Mouse (Mus musculus): ENCODE data around the gene Anapc11. TPM values are rescaled to one million over a fixed set of nuclear protein-coding genes. Genes with fewer than 3 reads are reported as not detected.

The Anapc11 gene
- polyA plus RNA-seq, 1 experiment from 2014 or later = 212 TPM

- peak; percentile 95 for ATAC-seq (ENCODE audit: low FRiP score, low TSS enrichment)
- Histone ChIP-seq H3K4me2 (replicated peaks; ENCODE audit: low read depth, low read length) (peak within 1 kb of the TSS; percentile 89), H3K9me3 (ENCODE audit: control insufficient read depth, low read length) (no peaks in the 10 kb centered on the region), H3K9ac (ENCODE audit: low read depth, low read length) (peak within 1 kb of the TSS; percentile 77), H3K27ac (ENCODE audit: low read depth, low read length) (peak within 1 kb of the TSS; percentile 11; the same call in 1 of the 2 replicates), H3K27me3 (ENCODE audit: control insufficient read depth, insufficient read depth, low read length) (no peaks in the 10 kb centered on the region), H3K4me3 (ENCODE audit: low read length) (peak within 1 kb of the TSS; percentile 82), H3K36me3 (ENCODE audit: control insufficient read depth, insufficient read depth, low read length) (peaks cover 49% of the 10 kb centered on the region), H3K4me1 (ENCODE audit: control insufficient read depth, insufficient read depth, low read length) (peaks cover 11% of the 10 kb centered on the region)
- WGBS = under 1% methylated on average over 56 of the region's 56 CpGs
Measured at GRCm38 (mm10) chr11:120617519-120618112, 19.4 kb downstream of the Anapc11 start, which contains the start of gene Pcyt2. Gene Pcyt2, minus strand, starts transcription at chr11:120617936.

DNA sequence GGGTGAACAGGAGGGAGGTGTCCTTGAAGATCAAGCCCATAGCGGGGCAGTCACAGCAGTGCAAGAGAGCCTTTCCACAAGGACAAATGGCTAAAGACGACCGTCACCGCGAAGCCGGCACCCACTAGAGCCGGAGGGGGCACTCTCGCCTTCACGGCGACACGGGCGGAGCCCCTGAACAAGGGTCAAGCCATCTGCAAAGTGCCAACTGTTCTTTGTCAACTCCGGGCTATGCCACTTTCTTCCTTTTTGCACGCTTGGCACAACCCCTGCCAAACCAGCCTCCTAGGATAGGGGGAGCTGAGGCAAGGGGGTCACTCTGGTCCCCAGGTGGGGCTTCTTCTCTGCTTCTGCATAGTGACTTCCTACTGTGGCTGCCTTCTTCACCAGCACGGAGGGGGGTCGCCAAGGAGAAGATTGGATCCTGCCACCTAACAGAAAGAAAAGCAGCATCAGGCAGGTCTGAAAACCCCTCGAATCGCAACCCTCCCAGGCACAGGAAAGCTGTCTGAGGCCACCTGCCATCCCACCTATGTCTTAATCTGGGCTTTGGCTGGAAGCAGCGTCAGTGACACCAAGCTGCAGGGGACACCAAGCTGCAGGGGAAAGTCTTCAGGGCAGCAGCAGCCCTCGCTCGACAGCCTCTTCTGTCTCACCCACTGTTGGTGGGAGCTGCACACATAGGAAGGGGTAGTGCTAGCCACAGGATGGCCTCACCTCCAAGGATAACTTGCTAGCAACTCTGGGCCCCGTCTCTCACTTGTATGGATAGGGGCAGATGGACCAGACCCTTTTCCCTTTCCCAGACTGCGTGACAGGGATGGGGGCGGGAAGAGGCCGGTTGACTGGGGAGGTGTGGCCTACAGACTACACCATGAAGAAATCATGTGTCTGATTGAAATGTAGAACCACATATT is 20.7 kb downstream of the Anapc11 start:
- H3K27ac ChIP-seq (ENCODE audit: low read depth, low read length) = no peak overlapping the region; the same call in 1 of the 2 replicates

GRCm38 (mm10) chr11:120620195-120620594 is 22.0 kb downstream of the Anapc11 start:
- Histone ChIP-seq H3K27me3 (ENCODE audit: control insufficient read depth, insufficient read depth, low read length) (no peaks in the 10 kb centered on the region), H3K4me2 (replicated peaks; ENCODE audit: low read depth, low read length) (no peak overlapping the region), H3K4me1 (ENCODE audit: control insufficient read depth, insufficient read depth, low read length) (peaks cover 18% of the 10 kb centered on the region), H3K9ac (ENCODE audit: low read depth, low read length) (no peak overlapping the region), H3K27ac (ENCODE audit: low read depth, low read length) (no peak overlapping the region), H3K9me3 (ENCODE audit: control insufficient read depth, low read length) (no peaks in the 10 kb centered on the region), H3K4me3 (ENCODE audit: low read length) (no peak overlapping the region), H3K36me3 (ENCODE audit: control insufficient read depth, insufficient read depth, low read length) (peaks cover 46% of the 10 kb centered on the region)
- ATAC-seq (ENCODE audit: low FRiP score, low TSS enrichment) = no peak
- 92% methylated on average over 14 of the region's 14 CpGs for WGBS

More for the DNA sequence above, 20.7 kb downstream of the Anapc11 start:
- Histone ChIP-seq H3K4me3 (ENCODE audit: low read length) (no peak overlapping the region), H3K9me3 (ENCODE audit: control insufficient read depth, low read length) (no peaks in the 10 kb centered on the region), H3K9ac (ENCODE audit: low read depth, low read length) (no peak overlapping the region), H3K27me3 (ENCODE audit: control insufficient read depth, insufficient read depth, low read length) (no peaks in the 10 kb centered on the region), H3K4me2 (replicated peaks; ENCODE audit: low read depth, low read length) (no peak overlapping the region), H3K36me3 (ENCODE audit: control insufficient read depth, insufficient read depth, low read length) (peaks cover 49% of the 10 kb centered on the region), H3K4me1 (ENCODE audit: control insufficient read depth, insufficient read depth, low read length) (peaks cover 13% of the 10 kb centered on the region)
- ATAC-seq (ENCODE audit: low FRiP score, low TSS enrichment) = no peak
- WGBS = 94% methylated on average over 25 of the region's 25 CpGs

DNA sequence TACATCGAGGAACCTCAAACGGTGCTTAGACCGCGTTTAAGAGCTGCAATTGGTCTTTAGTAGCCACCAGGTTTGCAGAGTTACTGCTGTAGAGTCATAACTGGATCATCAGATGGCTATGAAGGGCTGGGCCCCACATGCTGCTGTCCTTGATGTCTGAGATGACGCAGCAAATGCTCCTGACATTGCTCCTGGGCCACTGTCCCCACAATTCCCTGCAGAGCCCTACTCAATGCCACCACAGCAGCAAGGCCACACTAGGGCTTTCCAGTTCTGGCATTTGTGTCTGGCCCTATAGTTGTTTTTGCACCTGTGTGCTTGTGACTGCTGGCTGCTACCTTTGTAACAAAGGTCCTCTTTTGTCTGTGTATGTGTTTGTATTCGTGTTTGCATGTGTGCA is 24.6 kb downstream of the Anapc11 start:
- Histone ChIP-seq H3K4me2 (replicated peaks; ENCODE audit: low read depth, low read length) (no peak overlapping the region), H3K36me3 (ENCODE audit: control insufficient read depth, insufficient read depth, low read length) (peaks cover 56% of the 10 kb centered on the region)

GRCm38 (mm10) chr11:120623961-120624679 is 25.9 kb downstream of the Anapc11 start:
- Histone ChIP-seq H3K36me3 (ENCODE audit: control insufficient read depth, insufficient read depth, low read length) (peaks cover 56% of the 10 kb centered on the region), H3K4me2 (replicated peaks; ENCODE audit: low read depth, low read length) (peak overlapping the region; percentile 94), H3K27me3 (ENCODE audit: control insufficient read depth, insufficient read depth, low read length) (no peaks in the 10 kb centered on the region), H3K9me3 (ENCODE audit: control insufficient read depth, low read length) (no peaks in the 10 kb centered on the region), H3K4me3 (ENCODE audit: low read length) (peak overlapping the region; percentile 97), H3K9ac (ENCODE audit: low read depth, low read length) (peak overlapping the region; percentile 79), H3K27ac (ENCODE audit: low read depth, low read length) (peak overlapping the region; percentile 73; the same call in 1 of the 2 replicates), H3K4me1 (ENCODE audit: control insufficient read depth, insufficient read depth, low read length) (peaks cover 11% of the 10 kb centered on the region)
- ATAC-seq (ENCODE audit: low FRiP score, low TSS enrichment) = peak; percentile 73
- 13% methylated on average over 30 of the region's 30 CpGs for WGBS

More for the DNA sequence above, 24.6 kb downstream of the Anapc11 start:
- Histone ChIP-seq H3K4me3 (ENCODE audit: low read length) (no peak overlapping the region), H3K4me1 (ENCODE audit: control insufficient read depth, insufficient read depth, low read length) (peaks cover 11% of the 10 kb centered on the region), H3K9ac (ENCODE audit: low read depth, low read length) (no peak overlapping the region), H3K27me3 (ENCODE audit: control insufficient read depth, insufficient read depth, low read length) (no peaks in the 10 kb centered on the region), H3K9me3 (ENCODE audit: control insufficient read depth, low read length) (no peaks in the 10 kb centered on the region), H3K27ac (ENCODE audit: low read depth, low read length) (no peak overlapping the region)
- no peak for ATAC-seq (ENCODE audit: low FRiP score, low TSS enrichment)
- WGBS = 93% methylated on average over 6 of the region's 6 CpGs

GRCm38 (mm10) chr11:120624680-120625111 is 26.5 kb downstream of the Anapc11 start:
- peak overlapping the region; percentile 73; the same call in 1 of the 2 replicates for H3K27ac ChIP-seq (ENCODE audit: low read depth, low read length)
- H3K4me3 ChIP-seq (ENCODE audit: low read length) = peak overlapping the region; percentile 97
- H3K9ac ChIP-seq (ENCODE audit: low read depth, low read length) = peak overlapping the region; percentile 79
- ATAC-seq (ENCODE audit: low FRiP score, low TSS enrichment) = peak; percentile 73
- peaks cover 60% of the 10 kb centered on the region for H3K36me3 ChIP-seq (ENCODE audit: control insufficient read depth, insufficient read depth, low read length)
- peak overlapping the region; percentile 94 for H3K4me2 ChIP-seq (replicated peaks; ENCODE audit: low read depth, low read length)
- peaks cover 14% of the 10 kb centered on the region for H3K4me1 ChIP-seq (ENCODE audit: control insufficient read depth, insufficient read depth, low read length)
- H3K27me3 ChIP-seq (ENCODE audit: control insufficient read depth, insufficient read depth, low read length) = no peaks in the 10 kb centered on the region
- under 1% methylated on average over 47 of the region's 53 CpGs for WGBS
- no peaks in the 10 kb centered on the region for H3K9me3 ChIP-seq (ENCODE audit: control insufficient read depth, low read length)

DNA sequence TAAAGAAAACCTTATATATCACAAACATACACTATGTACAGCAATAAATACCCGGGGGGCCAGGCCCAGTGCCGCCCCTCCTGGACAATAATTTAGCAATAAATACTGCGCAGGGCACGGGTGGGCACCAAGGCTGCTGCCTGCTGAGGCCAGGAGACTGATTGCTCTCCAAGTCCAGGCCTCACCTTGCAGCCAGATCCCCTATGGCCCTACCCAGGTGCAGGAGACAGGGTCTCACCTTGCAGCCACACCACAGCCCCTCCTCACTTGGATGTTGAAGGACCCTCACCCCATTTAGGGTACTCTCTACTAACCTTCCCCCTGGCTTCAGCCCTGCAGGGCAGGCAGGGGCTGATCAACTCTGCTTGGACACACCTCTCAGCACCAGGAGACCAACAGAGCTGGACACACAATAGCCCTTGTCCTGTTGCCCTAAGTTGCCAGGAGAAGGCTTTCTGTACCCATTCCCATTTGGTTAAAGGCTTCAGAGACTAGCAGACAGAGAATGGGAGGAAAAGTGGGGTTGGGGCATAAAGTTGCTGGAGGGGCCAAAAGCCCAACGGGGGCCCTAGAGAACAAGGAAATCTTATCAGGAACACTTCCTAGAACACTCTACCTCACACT is 27.0 kb downstream of the Anapc11 start, which contains the start of gene Sirt7:
Gene Sirt7 (minus strand): TSS at position 89 of the 624 bp plus-strand sequence.
- Histone ChIP-seq H3K27ac (ENCODE audit: low read depth, low read length) (peak within 1 kb of the TSS; percentile 73; the same call in 1 of the 2 replicates), H3K9ac (ENCODE audit: low read depth, low read length) (peak within 1 kb of the TSS; percentile 79), H3K4me1 (ENCODE audit: control insufficient read depth, insufficient read depth, low read length) (peaks cover 20% of the 10 kb centered on the region), H3K4me3 (ENCODE audit: low read length) (peak within 1 kb of the TSS; percentile 97), H3K27me3 (ENCODE audit: control insufficient read depth, insufficient read depth, low read length) (no peaks in the 10 kb centered on the region), H3K4me2 (replicated peaks; ENCODE audit: low read depth, low read length) (peak within 1 kb of the TSS; percentile 94), H3K9me3 (ENCODE audit: control insufficient read depth, low read length) (no peaks in the 10 kb centered on the region), H3K36me3 (ENCODE audit: control insufficient read depth, insufficient read depth, low read length) (peaks cover 54% of the 10 kb centered on the region)
- ATAC-seq (ENCODE audit: low FRiP score, low TSS enrichment) = peak; percentile 22; the same call in 1 of the 2 replicates
- 14% methylated on average over 5 of the region's 5 CpGs for WGBS

DNA sequence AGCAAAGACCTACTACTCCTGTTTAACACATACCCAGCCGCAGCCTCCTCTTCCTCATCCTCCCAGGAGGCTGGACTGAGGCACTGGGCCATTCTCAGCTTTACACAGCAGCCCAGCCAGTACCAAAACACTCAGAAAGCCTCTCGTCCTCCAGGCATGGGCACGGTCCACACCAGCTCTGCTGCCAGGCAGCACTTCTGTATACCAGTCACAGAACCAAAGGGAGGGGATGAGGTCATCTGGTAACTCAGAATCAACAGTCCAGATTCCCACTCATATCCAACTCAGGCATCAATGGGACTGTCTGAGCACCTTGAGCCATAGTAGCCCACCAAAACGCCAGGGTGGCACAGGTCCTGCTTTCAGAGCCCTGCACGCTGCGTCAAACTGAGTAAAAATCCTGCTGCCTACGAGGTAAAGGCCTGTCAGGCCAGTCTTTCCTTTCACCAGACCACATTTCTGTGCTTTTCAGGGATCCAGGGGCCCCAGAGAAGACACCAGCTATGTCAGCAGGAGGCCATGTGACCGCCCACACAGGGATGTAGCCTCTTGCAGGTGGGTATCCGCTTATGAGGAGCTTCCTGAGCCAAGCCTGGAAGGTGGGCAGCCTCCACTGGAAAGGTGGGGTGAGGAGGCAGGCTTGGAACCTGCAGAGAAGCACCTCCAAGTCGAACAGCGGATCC is 28.7 kb downstream of the Anapc11 start:
- WGBS = 91% methylated on average over 11 of the region's 11 CpGs
- Histone ChIP-seq H3K4me2 (replicated peaks; ENCODE audit: low read depth, low read length) (no peak overlapping the region), H3K4me1 (ENCODE audit: control insufficient read depth, insufficient read depth, low read length) (peaks cover 36% of the 10 kb centered on the region), H3K27me3 (ENCODE audit: control insufficient read depth, insufficient read depth, low read length) (no peaks in the 10 kb centered on the region), H3K9ac (ENCODE audit: low read depth, low read length) (no peak overlapping the region; the same call in 1 of the 2 replicates), H3K4me3 (ENCODE audit: low read length) (no peak overlapping the region), H3K27ac (ENCODE audit: low read depth, low read length) (no peak overlapping the region), H3K36me3 (ENCODE audit: control insufficient read depth, insufficient read depth, low read length) (peaks cover 39% of the 10 kb centered on the region), H3K9me3 (ENCODE audit: control insufficient read depth, low read length) (no peaks in the 10 kb centered on the region)
- no peak for ATAC-seq (ENCODE audit: low FRiP score, low TSS enrichment)
